Mouse (Mus musculus) cortical plate, adult 2 months (tissue): ENCODE measurements around the gene Senp2.

Source experiments
- CTCF ChIP-seq: fragments of 200-500 bp; IDR thresholded peaks from 2 replicates; pipeline ENCODE4 v1.5.1; 2011; ENCODE audit warnings: mild to moderate bottlenecking, control low read depth, low read length; ENCODE audit not compliant: insufficient read depth; ENCODE audit errors: extremely low read depth
- POLR2A ChIP-seq: fragments of 200-500 bp; IDR thresholded peaks from 2 replicates; pipeline ENCODE4 v1.6.1; 2011; ENCODE audit warnings: mild to moderate bottlenecking, low read length, control low read depth; ENCODE audit not compliant: insufficient read depth; ENCODE audit errors: extremely low read depth

- TF ChIP-seq CTCF: no peak
- no peak for TF ChIP-seq POLR2A
Measured at GRCm38 (mm10) chr16:22058871-22059270, 49.6 kb downstream of the Senp2 start.
